Mouse (Mus musculus): ENCODE measurements at regions not wholly inside any gene's neighbourhood (a gene's known extent, or its start where the extent isn't known, plus 50 kb on each side); places are given as distances from the start of the nearest gene placed in this dataset.
A peak's percentile ranks its signal among the peaks of the same experiment; 100 is the strongest.

DNA sequence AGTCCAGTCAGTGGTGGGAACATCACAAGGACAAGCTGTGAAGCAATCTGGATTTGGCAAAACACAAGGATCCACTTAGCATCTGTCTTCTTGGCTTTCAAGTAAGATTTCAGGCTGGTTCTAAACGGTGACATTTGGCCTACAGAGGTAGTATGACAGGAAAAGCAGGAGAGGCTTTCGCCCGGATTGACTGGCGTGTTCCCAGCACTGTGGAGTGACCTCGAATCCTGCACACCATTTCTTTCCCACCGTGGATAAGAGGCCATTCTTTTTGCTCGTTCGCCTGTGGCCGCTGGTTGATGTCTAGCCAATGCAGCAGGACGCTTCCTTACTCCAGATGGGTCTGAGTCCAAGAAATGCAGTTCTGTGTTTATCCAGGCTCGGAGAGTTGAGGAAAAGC, 99.6 kb upstream of the Nfe2l3 start:
- peaks cover 16 to 45% of the 10 kb centered on the region in 2 experiments for H3K4me1 ChIP-seq (ENCODE audit: control insufficient read depth in 1 of 2, insufficient read depth in 2 of 2)
- peaks cover 28% of the 10 kb centered on the region for H3K79me2 ChIP-seq (replicated peaks; ENCODE audit: control insufficient read depth, extremely low read depth, insufficient read depth, poor library complexity, severe bottlenecking)
- in situ Hi-C loops (cut with MboI; ENCODE audit: low pct_ligation_motif_present, low pct_unique_long_range_greater_than_20kb, low sequenced_read_pairs) (no loop called here), dilution Hi-C loops (cut with MboI; ENCODE audit: extremely low pct_ligation_motif_present, extremely low pct_unique_long_range_greater_than_20kb, low sequenced_read_pairs) (no loop called here)
- H3K27ac ChIP-seq (ENCODE audit: insufficient read depth, low read depth), result no peak overlapping the region
- TF ChIP-seq ZKSCAN1 (IDR thresholded peaks at IDR 0.05; ENCODE audit: borderline replicate concordance, low read depth, low read length), result no peak
- TF ChIP-seq CHD2 (IDR thresholded peaks at IDR 0.05; ENCODE audit: low read length), result no peak
- no peak for TF ChIP-seq UBTF (IDR thresholded peaks at IDR 0.05; ENCODE audit: low read depth, low read length)
- TF ChIP-seq MAZ (IDR thresholded peaks at IDR 0.05; ENCODE audit: low read depth, low read length), result no peak
- TF ChIP-seq MXI1 (IDR thresholded peaks at IDR 0.05; ENCODE audit: low read depth, low read length), result no peak
- no peak for TF ChIP-seq POLR2A (IDR thresholded peaks at IDR 0.05; ENCODE audit: low read depth, low read length)
- no peak for TF ChIP-seq MEF2A (IDR thresholded peaks at IDR 0.05; ENCODE audit: borderline replicate concordance, low read depth, low read length)
- no peak for TF ChIP-seq NELFE (IDR thresholded peaks at IDR 0.05; ENCODE audit: low read depth, low read length)
- no peak for TF ChIP-seq EP300 (IDR thresholded peaks at IDR 0.05; ENCODE audit: low read length)
- TF ChIP-seq MYC (IDR thresholded peaks at IDR 0.05; ENCODE audit: low read depth, low read length), result no peak
- no peak for TF ChIP-seq USF2 (conservative IDR thresholded peaks at IDR 0.05; ENCODE audit: low read depth, low read length)
- no peak for TF ChIP-seq HCFC1 (IDR thresholded peaks at IDR 0.05; ENCODE audit: low read depth, low read length)
- TF ChIP-seq RAD21 (IDR thresholded peaks at IDR 0.05; ENCODE audit: low read depth, low read length), result no peak
- no peak for TF ChIP-seq ZNF384 (IDR thresholded peaks at IDR 0.05; ENCODE audit: low read depth, low read length)
- no peak for TF ChIP-seq ZC3H11A (IDR thresholded peaks at IDR 0.05; ENCODE audit: low read depth, low read length)
- TF ChIP-seq JUN (IDR thresholded peaks at IDR 0.05; ENCODE audit: insufficient read depth, low read depth, low read length), result no peak
- no peak for TF ChIP-seq ELF1 (IDR thresholded peaks at IDR 0.05; ENCODE audit: low read depth, low read length)
- no peak for TF ChIP-seq GABPA (IDR thresholded peaks at IDR 0.05; ENCODE audit: insufficient replicate concordance, low read depth, low read length)
- H3K4me3 ChIP-seq (replicated peaks in 1 of 3; ENCODE audit: low read depth in 2 of 3, low read length in 2 of 3, poor library complexity in 1 of 3), result peak overlapping the region; percentile 66 to 76 (median 67)
- peak overlapping the region; percentile 50; the same call in 1 of the 2 replicates for H3K9ac ChIP-seq (ENCODE audit: insufficient read depth, low read depth)
- no peak for DNase-seq (ENCODE audit: extremely low read depth)
- H3K36me3 ChIP-seq (replicated peaks in 1 of 2; ENCODE audit: control insufficient read depth in 1 of 2, insufficient read depth in 1 of 2, low read length in 1 of 2), result peaks cover 4 to 48% of the 10 kb centered on the region in 2 experiments
- H3K4me2 ChIP-seq (ENCODE audit: insufficient read depth, low read depth, poor library complexity, severe bottlenecking), result peak overlapping the region; percentile 94
- H3K27me3 ChIP-seq (replicated peaks), result no peaks in the 10 kb centered on the region
- peaks cover 26% of the 10 kb centered on the region for H3K9me3 ChIP-seq (replicated peaks; ENCODE audit: low read length)

- H3K36me3 ChIP-seq (replicated peaks in 1 of 2; ENCODE audit: control insufficient read depth in 1 of 2, insufficient read depth in 1 of 2, low read length in 1 of 2), result peaks cover 4 to 48% of the 10 kb centered on the region in 2 experiments
- no peak overlapping the region for H3K4me3 ChIP-seq (replicated peaks in 1 of 3; ENCODE audit: low read depth in 2 of 3, low read length in 2 of 3, poor library complexity in 1 of 3)
- in situ Hi-C loops (cut with MboI; ENCODE audit: low pct_ligation_motif_present, low pct_unique_long_range_greater_than_20kb, low sequenced_read_pairs), result no loop called here
- peaks cover 28% of the 10 kb centered on the region for H3K79me2 ChIP-seq (replicated peaks; ENCODE audit: control insufficient read depth, extremely low read depth, insufficient read depth, poor library complexity, severe bottlenecking)
- TF ChIP-seq MXI1 (IDR thresholded peaks at IDR 0.05; ENCODE audit: low read depth, low read length) (no peak), HCFC1 (IDR thresholded peaks at IDR 0.05; ENCODE audit: low read depth, low read length) (no peak), SIN3A (IDR thresholded peaks at IDR 0.05; ENCODE audit: low read length) (no peak), ZNF384 (IDR thresholded peaks at IDR 0.05; ENCODE audit: low read depth, low read length) (no peak), RAD21 (IDR thresholded peaks at IDR 0.05; ENCODE audit: low read depth, low read length) (no peak), TBP (conservative IDR thresholded peaks at IDR 0.05; ENCODE audit: low read depth, low read length) (no peak), MYC (IDR thresholded peaks at IDR 0.05; ENCODE audit: low read depth, low read length) (no peak), ETS1 (conservative IDR thresholded peaks at IDR 0.05; ENCODE audit: low read depth, low read length) (no peak)
- H3K9ac ChIP-seq (ENCODE audit: insufficient read depth, low read depth), result no peak overlapping the region
- dilution Hi-C loops (cut with MboI; ENCODE audit: extremely low pct_ligation_motif_present, extremely low pct_unique_long_range_greater_than_20kb, low sequenced_read_pairs), result no loop called here
- H3K27me3 ChIP-seq (replicated peaks), result no peaks in the 10 kb centered on the region
- H3K9me3 ChIP-seq (replicated peaks; ENCODE audit: low read length), result peaks cover 26% of the 10 kb centered on the region
- H3K27ac ChIP-seq (ENCODE audit: insufficient read depth, low read depth), result no peak overlapping the region
- H3K4me1 ChIP-seq (ENCODE audit: control insufficient read depth in 1 of 2, insufficient read depth in 2 of 2), result peaks cover 16 to 39% of the 10 kb centered on the region in 2 experiments
- peak overlapping the region; percentile 94; the same call in 1 of the 2 replicates for H3K4me2 ChIP-seq (ENCODE audit: insufficient read depth, low read depth, poor library complexity, severe bottlenecking)
- DNase-seq (ENCODE audit: extremely low read depth), result no peak
Observed at GRCm38 (mm10) chr6:51333722-51334360, 98.6 kb upstream of the Nfe2l3 start.
